Mouse (Mus musculus) C2C12 (cell line): Measurements from ENCODE around the gene Ankmy2. TPM values are rescaled to one million over a fixed set of nuclear protein-coding genes. Genes with fewer than 3 reads are reported as not detected.

Experiments used
- H3K27me3 ChIP-seq: one replicate; pipeline ENCODE4 v1.6.1; 2011; ENCODE audit not compliant: control insufficient read depth, insufficient read depth, insufficient read length
- H3K36me3 ChIP-seq: one replicate; pipeline ENCODE4 v1.6.1; 2011; ENCODE audit not compliant: control insufficient read depth, insufficient read depth
- H3K4me3 ChIP-seq: one replicate; pipeline ENCODE4 v1.5.1; 2011; ENCODE audit warnings: mild to moderate bottlenecking, control low read depth; ENCODE audit not compliant: poor library complexity, insufficient read depth, severe bottlenecking
- H3K79me2 ChIP-seq: one replicate; pipeline ENCODE4 v1.6.1; 2011; ENCODE audit not compliant: control insufficient read depth, insufficient read depth
- H3K79me3 ChIP-seq: one replicate; pipeline ENCODE4 v1.6.1; 2011; ENCODE audit warnings: low read depth, control low read depth
- H3ac ChIP-seq: one replicate; pipeline ENCODE3; 2011; ENCODE audit warnings: low read depth; ENCODE audit not compliant: control insufficient read depth, insufficient read length
- CEBPB ChIP-seq: IDR thresholded peaks from one replicate; pipeline ENCODE4 v1.6.1; 2011; ENCODE audit warnings: low read depth, mild to moderate bottlenecking, control low read depth, moderate library complexity
- CTCF ChIP-seq: IDR thresholded peaks from one replicate; pipeline ENCODE4 v1.5.1; 2011; ENCODE audit not compliant: control insufficient read depth, insufficient read depth, insufficient read length
- FOSL1 ChIP-seq: IDR thresholded peaks from one replicate; pipeline ENCODE4 v1.8.0; 2011; ENCODE audit warnings: mild to moderate bottlenecking, low read length; ENCODE audit not compliant: poor library complexity, insufficient read depth, severe bottlenecking
- MAX ChIP-seq: IDR thresholded peaks from one replicate; pipeline ENCODE4 v1.6.1; 2011; ENCODE audit warnings: mild to moderate bottlenecking, control low read depth
- MYOD1 ChIP-seq: IDR thresholded peaks from one replicate; pipeline ENCODE4 v1.6.1; 2011; ENCODE audit warnings: low read depth; ENCODE audit not compliant: control insufficient read depth, insufficient read length
- MYOG ChIP-seq: IDR thresholded peaks from one replicate; pipeline ENCODE4 v1.6.1; 2011; ENCODE audit not compliant: control insufficient read depth, insufficient read length; ENCODE audit errors: extremely low read depth
- USF1 ChIP-seq: IDR thresholded peaks from one replicate; pipeline ENCODE4 v1.6.1; 2011; ENCODE audit warnings: low read depth, mild to moderate bottlenecking, control low read depth, moderate library complexity
- polyA plus RNA-seq: library from polyadenylated mRNA; unstranded; fragments of >200 nt; fragmentation: generic; extraction: Trizol; gene quantifications from one replicate; pipeline ENCODE4 v1.2.1, GENCODE M21; 2012; ENCODE audit warnings: missing spikeins

Gene Ankmy2
- polyA plus RNA-seq, 1 experiment, result 8.3 TPM

- Histone ChIP-seq H3K79me3 (no peaks in the 10 kb centered on the region), H3ac (no peak overlapping the region), H3K36me3 (no peaks in the 10 kb centered on the region), H3K4me3 (no peak overlapping the region), H3K27me3 (no peaks in the 10 kb centered on the region), H3K79me2 (no peaks in the 10 kb centered on the region)
- no peak for TF ChIP-seq CTCF
- no peak for TF ChIP-seq MAX
Measured at GRCm38 (mm10) chr12:36210096-36210495, 53.2 kb downstream of the Ankmy2 start.

GRCm38 (mm10) chr12:36214389-36215148, 57.7 kb downstream of the Ankmy2 start:
- Histone ChIP-seq H3K79me3 (no peaks in the 10 kb centered on the region), H3K79me2 (no peaks in the 10 kb centered on the region), H3K36me3 (no peaks in the 10 kb centered on the region), H3K4me3 (no peak overlapping the region), H3K27me3 (no peaks in the 10 kb centered on the region), H3ac (no peak overlapping the region)
- TF ChIP-seq USF1 (no peak), CTCF (no peak), FOSL1 (no peak), MYOG (no peak), CEBPB (no peak), MYOD1 (no peak), MAX (no peak)

GRCm38 (mm10) chr12:36215149-36215480, 58.2 kb downstream of the Ankmy2 start:
- Histone ChIP-seq H3K79me2 (no peaks in the 10 kb centered on the region), H3ac (no peak overlapping the region), H3K36me3 (no peaks in the 10 kb centered on the region), H3K79me3 (no peaks in the 10 kb centered on the region), H3K4me3 (no peak overlapping the region), H3K27me3 (no peaks in the 10 kb centered on the region)
- TF ChIP-seq CTCF (peak; percentile 11), MYOD1 (no peak)

GRCm38 (mm10) chr12:36216230-36216629, 59.3 kb downstream of the Ankmy2 start:
- H3ac ChIP-seq, result no peak overlapping the region
- TF ChIP-seq USF1 (no peak), CEBPB (no peak), MYOG (no peak), MYOD1 (no peak), FOSL1 (no peak), MAX (no peak), CTCF (no peak)
- H3K79me3 ChIP-seq, result no peaks in the 10 kb centered on the region
- no peak overlapping the region for H3K4me3 ChIP-seq
- H3K79me2 ChIP-seq, result no peaks in the 10 kb centered on the region
- no peaks in the 10 kb centered on the region for H3K36me3 ChIP-seq
- H3K27me3 ChIP-seq, result no peaks in the 10 kb centered on the region

GRCm38 (mm10) chr12:36216905-36217304, 60.0 kb downstream of the Ankmy2 start:
- TF ChIP-seq MYOG (no peak), FOSL1 (no peak), CTCF (no peak), USF1 (no peak), MAX (no peak), MYOD1 (no peak), CEBPB (no peak)

GRCm38 (mm10) chr12:36224392-36224791, 67.5 kb downstream of the Ankmy2 start:
- H3ac ChIP-seq, result no peak overlapping the region
- H3K4me3 ChIP-seq, result no peak overlapping the region
- H3K27me3 ChIP-seq, result no peaks in the 10 kb centered on the region
- H3K79me3 ChIP-seq, result no peaks in the 10 kb centered on the region
- no peaks in the 10 kb centered on the region for H3K36me3 ChIP-seq
- no peaks in the 10 kb centered on the region for H3K79me2 ChIP-seq
- TF ChIP-seq MYOD1 (no peak), MAX (no peak), FOSL1 (no peak), USF1 (no peak), CEBPB (no peak), MYOG (no peak), CTCF (no peak)

More at GRCm38 (mm10) chr12:36216905-36217304, 60.0 kb downstream of the Ankmy2 start:
- Histone ChIP-seq H3K4me3 (no peak overlapping the region), H3K79me3 (no peaks in the 10 kb centered on the region), H3K27me3 (no peaks in the 10 kb centered on the region), H3ac (no peak overlapping the region), H3K79me2 (no peaks in the 10 kb centered on the region), H3K36me3 (no peaks in the 10 kb centered on the region)
